8 mouse cellular contexts compared by ENCODE assay signal in the genomic region with DNA sequence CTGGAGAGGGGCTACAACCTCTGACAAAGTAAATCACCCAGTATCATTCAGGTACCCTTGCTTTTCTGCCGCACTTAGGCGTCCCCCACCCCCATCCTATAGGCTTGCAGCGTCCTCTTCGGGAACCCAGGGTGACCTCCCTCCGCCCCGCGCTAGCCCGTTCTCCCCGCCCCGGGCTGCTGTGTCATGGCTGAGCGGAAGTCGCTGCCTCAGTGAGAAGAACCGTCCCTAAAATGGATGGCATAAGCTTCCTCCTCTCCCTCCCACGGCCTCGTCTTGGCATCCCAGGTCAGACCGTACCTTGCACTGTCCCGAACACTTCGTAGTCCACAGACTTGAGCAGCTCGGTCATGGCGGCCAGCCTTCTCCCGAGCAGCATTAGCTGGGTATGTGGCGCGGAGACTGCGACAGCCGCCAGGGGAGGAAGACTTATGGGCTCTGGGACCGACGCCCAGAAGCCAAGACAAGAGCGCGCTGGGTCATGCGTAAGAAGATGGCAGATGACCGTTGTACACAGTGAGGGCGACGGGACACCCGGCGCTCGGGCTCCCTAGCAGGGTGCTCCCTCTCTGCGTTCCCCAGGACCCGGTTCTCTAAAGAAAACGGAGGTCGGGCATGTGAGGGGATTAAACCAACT. TPM values are rescaled to one million over a fixed set of nuclear protein-coding genes. Genes with fewer than 3 reads are reported as not detected.
DNase-seq lines count a peak whose midpoint lies in the region; ATAC-seq lines count a peak whose summit lies in the region.

A gene (minus strand): TSS at position 587 of the 637 bp plus-strand sequence.

- H3K27ac ChIP-seq in embryonic facial prominence, embryonic 12.5 days, result peak within 1 kb of the TSS; percentile 70
- peak within 1 kb of the TSS; percentile 62 for H3K27ac ChIP-seq in midbrain, embryonic 11.5 days (ENCODE audit: low read depth, low read length)

- H3K9ac ChIP-seq in embryonic facial prominence, embryonic 12.5 days, result peak within 1 kb of the TSS; percentile 72
- peak within 1 kb of the TSS; percentile 80 for H3K9ac ChIP-seq in midbrain, embryonic 11.5 days (ENCODE audit: low read length)

- H3K4me1 ChIP-seq in embryonic facial prominence, embryonic 12.5 days, result no peaks in the 10 kb centered on the region
- H3K4me1 ChIP-seq in midbrain, embryonic 11.5 days (ENCODE audit: control insufficient read depth, insufficient read depth, low read length), result no peaks in the 10 kb centered on the region

- no peaks in the 10 kb centered on the region for H3K9me3 ChIP-seq in embryonic facial prominence, embryonic 12.5 days
- H3K9me3 ChIP-seq in midbrain, embryonic 11.5 days (ENCODE audit: control insufficient read depth, low read length), result no peaks in the 10 kb centered on the region

- H3K4me3 ChIP-seq in embryonic facial prominence, embryonic 12.5 days, result peak within 1 kb of the TSS; percentile 67
- peak within 1 kb of the TSS; percentile 53 for H3K4me3 ChIP-seq in midbrain, embryonic 11.5 days (ENCODE audit: low read depth, low read length)

- peak within 1 kb of the TSS; percentile 58 for H3K4me2 ChIP-seq in embryonic facial prominence, embryonic 12.5 days (replicated peaks)
- peak within 1 kb of the TSS; percentile 60 for H3K4me2 ChIP-seq in midbrain, embryonic 11.5 days

- ATAC-seq in embryonic facial prominence, embryonic 12.5 days (ENCODE audit: insufficient number of reproducible peaks, insufficient read depth, low FRiP score, low TSS enrichment), result peak; percentile 95
- peak; percentile 99 for ATAC-seq in midbrain, embryonic 11.5 days (ENCODE audit: low FRiP score)

- intact Hi-C loops in left cerebral cortex, postnatal 4 days (cut with DNase I), result loop anchor here (5.0 kb wide), 1 partner anchor 177 kb away; a partner anchor contains a TSS

- WGBS in embryonic facial prominence, embryonic 12.5 days, result under 1% methylated on average over 40 of the region's 40 CpGs
- WGBS in midbrain, embryonic 11.5 days, result under 1% methylated on average over 40 of the region's 40 CpGs

- H3K27me3 ChIP-seq in embryonic facial prominence, embryonic 12.5 days, result no peaks in the 10 kb centered on the region
- H3K27me3 ChIP-seq in midbrain, embryonic 11.5 days (ENCODE audit: control insufficient read depth, insufficient read depth, low read length), result no peaks in the 10 kb centered on the region

- DNase-seq in adrenal gland, postnatal 36 days, result peak; percentile 93 to 94
- peak; percentile 99 for DNase-seq in heart, adult 11 months
- peak; percentile 88 for DNase-seq in kidney, adult 11 months
- peak; percentile 87 for DNase-seq in left cerebral cortex, postnatal 4 days
- peak; percentile 99 for DNase-seq in midbrain, embryonic 11.5 days (ENCODE audit: low spot score, missing footprints)
- DNase-seq in right cerebral cortex, postnatal 4 days, result peak; percentile 70
- peak; percentile 88 for DNase-seq in yolk sac, embryonic 10.5 days (ENCODE audit: low spot score)

- H3K36me3 ChIP-seq in embryonic facial prominence, embryonic 12.5 days, result no peaks in the 10 kb centered on the region
- H3K36me3 ChIP-seq in midbrain, embryonic 11.5 days (ENCODE audit: control insufficient read depth, insufficient read depth, low read length), result no peaks in the 10 kb centered on the region

RNA-seq across cellular contexts. Expression of the gene that starts here (rescaled TPM):
- total RNA-seq in adrenal gland, postnatal 36 days (2021), result 10 to 100 TPM; 38.8 to 41.2 TPM
- 8.1 TPM in 2 replicates for polyA plus RNA-seq in embryonic facial prominence, embryonic 12.5 days (2016; fragmentation: Nextera tagmentation; extraction: Ambion mirVana)
- 10 to 100 TPM in 1 of 2 experiments, 1 to 10 TPM in 1; 8.6 to 11.1 TPM for total RNA-seq in left cerebral cortex, postnatal 4 days (2021)
- 14.2 and 14.5 TPM in 2 replicates for polyA plus RNA-seq in midbrain, embryonic 11.5 days (2014; fragmentation: Nextera tagmentation; extraction: Ambion mirVana)

Comparison
In these comparisons a context has a peak if more than half of its experiments do, and no peak if none do; other contexts are left out.
1. Peak in every context shown above with its lines: DNase-seq, ATAC-seq, H3K4me3 ChIP-seq and H3K27ac ChIP-seq.